In genomic region chr8:88452501-88452847, GRCm38 (mm10) we compare ENCODE assay signal across 19 mouse cellular contexts.
DNase-seq lines count a peak whose midpoint lies in the region; ATAC-seq lines count a peak whose summit lies in the region.
"Had no signal": no experiment of that assay in that cellular context is flagged by ENCODE, and none has a peak within 500 bp of the region (broad histone marks: within the 10 kb centered on the region; RNA-seq: fewer than 3 reads in every experiment).

No protein-coding gene starts in this region.

- no peak for DNase-seq in lung, postnatal 10 days
- peak; percentile 58 for DNase-seq in cerebellum, adult 11 months
- peak; percentile 84 for DNase-seq in cerebellum, adult 9-10 months
- DNase-seq in embryonic facial prominence, embryonic 10.5 days (ENCODE audit: low spot score): no peak
- no peak for DNase-seq in adrenal gland, adult 18-20 months (ENCODE audit: low spot score in 2 of 2)
- DNase-seq in left cerebral cortex, postnatal 14 days (ENCODE audit: low spot score in 2 of 2): no peak
- DNase-seq: adrenal gland, postnatal 36 days; gastrocnemius, postnatal 36 days; heart, adult 2 months; heart, postnatal 36 days; kidney, adult 2 months; left cerebral cortex, postnatal 4 days; thymus, postnatal 14 days had no signal

- no peak overlapping the region for H3K9ac ChIP-seq in lung, embryonic 16.5 days (ENCODE audit: low read length)
- H3K9ac ChIP-seq: forebrain, embryonic 13.5 days; heart, embryonic 15.5 days; hindbrain, embryonic 15.5 days had no signal

- peaks cover 29% of the 10 kb centered on the region for H3K27me3 ChIP-seq in lung, embryonic 16.5 days (ENCODE audit: control insufficient read depth, insufficient read depth, low read depth, low read length)
- peaks cover 88% of the 10 kb centered on the region for H3K27me3 ChIP-seq in embryonic facial prominence, embryonic 10.5 days (replicated peaks; ENCODE audit: low read depth, poor library complexity, severe bottlenecking)

- intact Hi-C loops in left cerebral cortex, postnatal 14 days (cut with DNase I): loop anchor here (5.0 kb wide), 1 partner anchor 170 kb away; no protein-coding TSS in a partner anchor

- peaks cover 3% of the 10 kb centered on the region; the same call in 1 of the 2 replicates for H3K9me3 ChIP-seq in lung, embryonic 16.5 days (ENCODE audit: control insufficient read depth, low read length)
- H3K9me3 ChIP-seq in embryonic facial prominence, embryonic 10.5 days: peaks cover 10% of the 10 kb centered on the region
- H3K9me3 ChIP-seq: heart, embryonic 15.5 days; hindbrain, embryonic 15.5 days had no signal

- no peak overlapping the region for H3K4me2 ChIP-seq in lung, embryonic 16.5 days (ENCODE audit: low read depth, low read length)

- peaks cover 22% of the 10 kb centered on the region for H3K4me1 ChIP-seq in lung, embryonic 16.5 days (replicated peaks; ENCODE audit: control insufficient read depth, insufficient read depth, low read length)
- H3K4me1 ChIP-seq in embryonic facial prominence, embryonic 10.5 days: peaks cover 60% of the 10 kb centered on the region

- H3K36me3 ChIP-seq in lung, embryonic 16.5 days (ENCODE audit: control insufficient read depth, insufficient read depth, low read length): no peaks in the 10 kb centered on the region
- no peaks in the 10 kb centered on the region for H3K36me3 ChIP-seq in embryonic facial prominence, embryonic 10.5 days (replicated peaks)
- H3K36me3 ChIP-seq: heart, embryonic 15.5 days; hindbrain, embryonic 15.5 days had no signal

- no peak for ATAC-seq in lung, embryonic 16.5 days (ENCODE audit: low read depth)
- ATAC-seq: forebrain, embryonic 13.5 days had no signal

- peak overlapping the region; percentile 65 for H3K27ac ChIP-seq in lung, embryonic 16.5 days (ENCODE audit: low read length)
- 0 out of 2 replicates have a peak overlapping the region, but pooled peaks have one; percentile 15 for H3K27ac ChIP-seq in embryonic facial prominence, embryonic 10.5 days (replicated peaks)
- H3K27ac ChIP-seq: forebrain, embryonic 13.5 days; heart, adult 2 months; heart, embryonic 15.5 days; hindbrain, embryonic 15.5 days; kidney, postnatal 0 days; left cerebral cortex, adult 2 months had no signal

- WGBS in lung, embryonic 16.5 days: 60% methylated on average over 6 of the region's 6 CpGs
- 70% methylated on average over 6 of the region's 6 CpGs for WGBS in embryonic facial prominence, embryonic 10.5 days

- no peak overlapping the region for H3K4me3 ChIP-seq in lung, embryonic 16.5 days (ENCODE audit: low read length)
- H3K4me3 ChIP-seq in embryonic facial prominence, embryonic 10.5 days: no peak overlapping the region
- H3K4me3 ChIP-seq: forebrain, embryonic 13.5 days; heart, adult 2 months; heart, embryonic 15.5 days; hindbrain, embryonic 15.5 days; left cerebral cortex, adult 2 months had no signal

Comparison
In these comparisons a context has a peak if more than half of its experiments do, and no peak if none do; other contexts are left out.
1. DNase-seq: peak in cerebellum, adult 11 months (single experiment) and cerebellum, adult 9-10 months (single experiment); none in lung, postnatal 10 days (single experiment), embryonic facial prominence, embryonic 10.5 days (single experiment), adrenal gland, adult 18-20 months (0 of 2) and left cerebral cortex, postnatal 14 days (0 of 2).